Mouse (Mus musculus) lung, postnatal 10 days (tissue): ENCODE measurements at regions not wholly inside any gene's neighbourhood (a gene's known extent, or its start where the extent isn't known, plus 50 kb on each side); places are given as distances from the start of the nearest gene placed in this dataset.

ENCODE experiments used
- DNase-seq: peaks from one replicate; pipeline ENCODE4 v3.0.0; 2021

GRCm38 (mm10) chr16:71197523-71197922, 883.8 kb downstream of the Gbe1 start:
- no peak for DNase-seq

GRCm38 (mm10) chr16:71208806-71209205, 895.1 kb downstream of the Gbe1 start:
- DNase-seq: no peak

GRCm38 (mm10) chr16:71224469-71224868, 910.7 kb downstream of the Gbe1 start:
- DNase-seq: no peak

GRCm38 (mm10) chr16:71230104-71230653, 916.4 kb downstream of the Gbe1 start:
- no peak for DNase-seq

GRCm38 (mm10) chr16:71243065-71243464, 929.3 kb downstream of the Gbe1 start:
- no peak for DNase-seq

GRCm38 (mm10) chr16:71243480-71243879, 929.7 kb downstream of the Gbe1 start:
- no peak for DNase-seq

GRCm38 (mm10) chr16:71247516-71248139, 933.9 kb downstream of the Gbe1 start:
- DNase-seq: peak; percentile 53

GRCm38 (mm10) chr16:71255740-71256139, 942.0 kb downstream of the Gbe1 start:
- DNase-seq: no peak

GRCm38 (mm10) chr16:71256175-71256574, 942.4 kb downstream of the Gbe1 start:
- no peak for DNase-seq

- no peak for DNase-seq
Measured at GRCm38 (mm10) chr16:71267191-71267590, 953.4 kb downstream of the Gbe1 start.
